Mouse (Mus musculus): ENCODE measurements around the gene Fblim1. TPM values are rescaled to one million over a fixed set of nuclear protein-coding genes. Genes with fewer than 3 reads are reported as not detected.

Fblim1 gene
- total RNA-seq, 4 experiments from 2014 or later: 1.3 to 3.0 (median 2.1) TPM

DNA sequence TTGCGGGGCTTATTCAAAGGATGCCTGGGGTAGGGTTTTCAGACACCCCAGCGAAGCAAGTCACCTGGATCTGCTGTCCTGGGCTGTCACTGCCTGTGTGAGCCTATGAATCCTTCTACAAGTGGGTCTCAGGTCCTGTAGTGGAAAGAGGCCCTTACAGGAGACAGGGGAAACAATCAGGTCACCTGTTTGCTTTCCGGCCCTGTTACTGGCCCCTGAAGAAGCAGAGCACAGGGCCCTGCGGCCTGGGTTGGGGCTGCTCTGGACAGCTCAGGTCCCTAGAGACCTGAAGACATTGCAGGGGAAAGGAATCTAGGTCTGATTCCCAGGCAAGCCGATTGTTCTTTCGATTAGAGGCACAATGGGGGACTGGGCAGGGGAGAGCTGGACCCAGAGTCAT lies 5.5 kb downstream of the Fblim1 start:
- DNase-seq (ENCODE audit: low spot score in 2 of 2): no peak

DNA sequence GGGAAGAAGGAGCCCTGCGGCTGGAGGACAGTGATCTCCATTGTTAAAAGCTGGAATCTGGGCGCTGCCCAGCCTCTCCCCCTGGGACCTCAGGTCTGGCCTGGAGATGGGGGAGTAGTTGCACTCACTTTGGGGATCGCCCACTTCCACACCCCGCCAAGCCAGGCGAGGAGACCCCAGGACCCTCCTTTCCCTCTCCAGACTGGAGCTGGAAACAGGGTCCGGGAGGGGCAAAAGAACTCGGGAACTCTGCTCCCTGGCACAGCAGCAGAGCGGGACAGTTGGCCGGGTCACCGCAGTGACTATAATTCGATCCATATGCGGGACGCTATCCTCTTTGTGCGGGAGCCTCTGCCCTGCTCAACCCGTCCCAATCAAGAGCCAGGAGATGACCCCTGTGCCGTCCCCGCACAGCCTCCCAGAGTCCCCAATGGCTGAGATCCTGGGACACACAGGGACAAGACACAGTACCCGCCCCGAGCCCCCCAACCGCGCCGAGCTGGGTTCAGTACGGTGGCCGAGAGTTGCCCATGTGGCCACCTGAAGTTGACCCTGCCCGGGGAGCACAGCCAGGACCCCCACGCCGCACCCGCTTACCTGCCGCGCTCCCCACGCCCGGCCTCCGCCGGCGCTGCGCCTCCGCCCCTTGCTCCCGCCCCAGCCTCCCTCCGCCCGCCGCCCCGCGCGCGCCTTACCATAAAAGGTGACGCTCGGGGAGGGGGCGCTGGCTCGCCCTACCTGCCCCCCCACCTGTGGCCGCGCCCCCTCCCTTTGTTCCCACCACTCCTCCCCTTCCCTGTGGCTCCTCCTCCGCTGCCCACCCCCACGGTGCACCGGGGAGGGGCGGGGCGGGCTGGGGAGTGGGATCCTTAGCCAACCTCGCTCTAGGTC lies 6.4 kb downstream of the Fblim1 start:
- DNase-seq (ENCODE audit: low spot score in 2 of 2): no peak

DNA sequence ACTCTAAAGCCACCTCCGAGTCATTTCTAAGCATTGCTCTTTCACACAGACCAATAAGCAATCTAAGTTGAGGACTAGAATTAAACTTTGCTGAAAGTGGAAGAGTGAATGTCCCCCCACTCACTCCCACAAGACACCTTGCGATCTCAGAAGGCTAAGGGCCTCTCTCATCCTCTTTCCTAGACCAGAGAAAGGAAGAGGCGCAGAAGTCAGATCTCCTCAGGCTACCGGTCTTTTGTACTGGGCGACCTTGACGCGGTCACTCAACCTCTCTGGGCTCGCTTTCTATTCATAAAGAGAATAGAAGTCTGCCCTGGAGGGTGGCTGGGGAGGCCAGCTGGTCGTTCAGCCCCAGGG lies 7.0 kb downstream of the Fblim1 start:
- DNase-seq (ENCODE audit: low spot score in 2 of 2): no peak

DNA sequence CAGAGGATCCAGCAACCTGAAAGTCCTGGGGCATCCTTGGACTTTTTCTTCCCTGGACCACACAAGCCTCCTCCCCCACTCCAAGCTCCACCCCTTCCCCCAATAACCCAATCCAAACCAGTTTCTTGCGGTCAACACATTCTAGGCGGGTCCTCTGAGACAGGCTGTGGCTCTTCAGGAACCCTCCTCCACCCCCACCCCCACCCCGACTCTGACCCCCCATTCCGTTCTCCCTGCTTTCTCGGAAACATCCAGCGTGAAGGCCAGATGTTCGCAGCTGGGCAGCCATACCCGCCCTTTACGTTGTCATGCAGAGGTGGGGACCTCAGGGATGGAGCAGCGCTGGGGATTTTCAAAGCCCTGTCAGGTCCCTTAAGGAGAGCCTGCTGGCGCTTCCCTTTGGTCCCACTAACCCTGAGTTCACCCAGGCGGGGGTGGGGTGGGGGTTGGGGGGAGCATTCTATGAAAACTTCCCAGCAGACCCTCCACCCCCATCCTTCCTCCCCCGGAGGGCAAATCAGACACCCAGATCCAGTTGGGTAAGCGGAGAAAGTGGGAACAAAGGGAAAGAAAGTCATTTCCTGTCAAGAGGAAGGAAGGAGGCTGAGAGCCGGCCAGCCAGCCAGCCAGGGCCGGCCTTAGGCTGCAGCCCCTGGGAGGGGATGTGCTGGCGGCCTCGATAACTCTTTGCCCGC lies 7.5 kb downstream of the Fblim1 start:
- no peak for DNase-seq (ENCODE audit: low spot score in 2 of 2)

DNA sequence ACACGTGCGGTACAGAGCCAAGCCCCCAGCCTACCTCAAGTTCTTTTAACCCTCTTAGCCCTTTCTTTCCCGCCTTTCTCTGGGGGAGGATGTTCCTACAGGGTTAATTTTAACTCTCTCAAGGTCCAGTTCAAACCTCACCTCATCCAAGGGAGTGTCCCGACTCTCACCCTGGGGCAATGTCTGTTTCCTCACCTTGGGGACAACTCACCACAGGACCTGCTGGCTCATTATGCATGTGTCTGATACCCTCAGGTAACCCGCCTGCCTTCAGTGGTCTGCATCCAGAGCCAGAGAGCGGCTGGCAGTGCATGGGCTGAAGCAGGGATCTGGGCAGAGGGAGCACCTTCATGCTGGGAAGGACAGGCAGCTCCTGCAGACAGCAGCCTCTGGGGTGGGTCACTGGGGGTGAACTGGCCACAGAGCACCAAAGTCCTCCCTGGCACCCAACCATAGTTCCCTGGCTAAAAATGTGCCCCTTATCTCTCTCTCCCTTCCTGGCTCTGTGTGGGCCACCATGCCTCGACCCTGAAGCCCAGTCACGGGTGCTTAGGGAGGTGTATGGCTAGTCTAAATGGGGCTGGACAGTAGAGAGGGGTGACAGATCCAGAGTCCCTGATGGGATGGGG lies 9.1 kb downstream of the Fblim1 start:
- DNase-seq (ENCODE audit: low spot score in 2 of 2): no peak

DNA sequence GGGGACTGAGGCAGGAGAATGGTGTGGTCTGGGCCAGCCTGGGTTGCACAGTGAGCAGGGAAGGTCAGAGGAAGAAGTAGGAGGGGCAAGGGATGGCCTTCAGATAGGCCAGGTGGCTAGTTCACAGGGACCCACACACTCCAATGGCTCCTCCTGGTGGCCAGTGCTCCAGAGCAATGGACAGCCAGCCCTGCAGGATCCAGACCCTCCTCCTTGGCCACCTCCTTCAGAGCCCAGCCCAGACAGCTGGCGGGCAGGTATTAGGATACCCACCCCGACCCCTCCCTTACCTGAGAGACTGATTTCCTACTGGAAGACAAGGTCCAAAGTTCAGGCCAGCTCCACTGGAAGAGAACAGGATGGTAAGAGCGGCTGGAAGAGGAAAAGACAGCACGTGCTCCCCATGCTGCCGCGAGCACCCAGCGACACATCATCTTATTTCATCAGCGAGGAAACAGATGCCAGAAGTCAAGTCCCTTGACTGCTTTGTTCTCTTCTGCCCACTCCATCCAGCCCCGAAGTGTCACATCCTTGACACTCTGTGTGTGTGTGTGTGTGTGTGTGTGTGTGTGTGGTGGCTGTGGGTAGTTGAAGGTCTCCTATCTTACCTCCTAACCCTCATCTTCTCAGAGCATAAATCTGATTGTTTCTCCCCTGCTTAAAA lies 10.2 kb downstream of the Fblim1 start:
- DNase-seq (ENCODE audit: low spot score in 2 of 2): no peak

DNA sequence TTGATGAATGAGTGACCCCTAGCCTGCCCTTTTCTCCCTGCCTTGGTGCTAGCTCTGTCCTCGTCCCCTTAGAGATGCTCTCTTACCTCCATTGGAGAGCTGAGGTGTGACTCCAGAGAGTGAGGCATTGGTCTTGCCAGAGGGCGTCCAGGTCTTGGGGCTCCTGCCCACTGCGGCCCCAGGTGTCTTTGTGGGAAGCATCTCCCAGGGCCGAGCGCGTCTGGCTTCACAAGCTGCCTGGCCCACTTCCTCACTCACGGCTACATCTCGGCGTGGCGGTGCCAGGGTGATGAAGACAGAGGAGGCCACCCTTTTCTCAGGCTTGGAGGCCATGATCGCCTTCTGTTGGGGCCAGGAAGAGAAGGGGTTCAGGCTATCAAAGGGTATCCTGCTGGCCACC lies 10.8 kb downstream of the Fblim1 start:
- DNase-seq (ENCODE audit: low spot score in 2 of 2): no peak

DNA sequence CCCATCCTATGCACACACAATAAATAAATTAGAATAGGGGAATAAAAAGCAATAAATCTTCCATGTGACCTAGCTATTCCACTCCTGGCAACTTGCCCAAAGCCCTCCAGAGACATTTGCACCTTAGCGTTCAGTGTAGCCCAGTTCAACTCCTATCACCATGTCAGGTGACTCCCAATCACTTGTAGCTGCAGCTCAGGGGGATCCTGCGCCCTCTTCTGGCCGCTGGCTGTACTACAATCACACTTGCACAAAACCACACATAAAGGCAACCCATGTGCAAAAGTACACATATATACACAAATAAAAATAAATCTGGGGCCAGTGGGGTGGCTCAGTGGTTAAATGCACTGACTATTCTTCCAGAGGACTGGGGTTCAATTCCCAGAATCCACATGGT lies 14.3 kb downstream of the Fblim1 start:
- DNase-seq (ENCODE audit: low spot score in 2 of 2): no peak

DNA sequence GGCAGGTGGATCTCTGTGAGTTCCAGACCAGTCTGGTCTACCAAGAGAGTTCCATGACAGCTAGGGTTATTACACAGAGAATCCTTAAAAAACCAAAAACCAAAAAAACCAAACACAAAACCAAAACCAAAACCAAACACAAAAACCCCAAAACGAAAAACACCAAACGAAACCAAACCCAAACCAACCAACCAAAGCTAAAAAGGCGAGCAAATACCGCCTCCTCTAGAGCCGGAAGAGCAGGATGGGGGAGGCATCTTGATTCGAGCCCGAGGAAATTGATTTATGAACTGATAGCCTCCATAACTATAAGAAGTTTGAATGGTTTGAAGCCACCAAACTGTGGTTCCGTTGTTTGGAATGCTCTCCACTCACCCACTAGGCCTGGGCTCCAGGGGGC lies 22.0 kb downstream of the Fblim1 start:
- no peak for DNase-seq (ENCODE audit: low spot score in 2 of 2)

DNA sequence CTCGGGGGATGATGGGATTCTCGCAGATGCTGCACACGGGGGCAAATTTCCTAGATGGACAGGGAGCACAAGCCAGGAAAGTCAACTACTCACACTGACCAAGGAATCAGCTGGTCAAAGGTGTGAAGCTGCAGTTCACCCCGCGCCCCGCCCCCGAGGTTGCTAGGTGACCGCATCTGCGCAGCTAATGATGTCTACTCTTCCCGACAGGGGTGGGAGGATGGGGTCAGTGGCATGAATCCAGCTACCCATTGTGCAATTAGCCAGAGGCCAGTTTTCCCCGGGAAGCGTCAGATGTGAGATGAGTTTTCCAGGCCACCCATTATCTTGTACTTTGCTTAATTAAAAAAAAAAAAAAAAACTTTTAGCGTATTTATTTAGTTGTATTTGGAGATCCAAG lies 24.8 kb downstream of the Fblim1 start:
- no peak for DNase-seq (ENCODE audit: low spot score in 2 of 2)

DNA sequence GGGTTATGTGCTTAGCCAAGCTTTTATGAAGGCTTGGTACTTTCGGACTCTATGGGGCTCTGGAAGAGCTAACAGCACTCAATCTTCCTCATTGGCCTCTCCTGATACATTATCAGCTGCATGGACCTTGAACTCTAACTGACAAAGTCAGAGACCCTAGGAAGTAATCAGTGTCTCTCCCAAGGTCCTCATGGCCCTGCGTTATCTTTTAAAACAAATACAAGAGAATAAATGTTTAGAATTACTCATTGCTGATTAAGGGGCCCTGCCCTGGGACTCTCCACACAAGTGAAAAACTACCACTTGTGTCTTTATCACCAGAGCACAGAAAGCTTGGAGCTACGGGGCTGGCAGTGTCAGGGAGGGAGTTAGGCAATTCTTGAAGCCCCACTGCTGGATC lies 27.1 kb downstream of the Fblim1 start:
- no peak for DNase-seq (ENCODE audit: low spot score in 2 of 2)

DNA sequence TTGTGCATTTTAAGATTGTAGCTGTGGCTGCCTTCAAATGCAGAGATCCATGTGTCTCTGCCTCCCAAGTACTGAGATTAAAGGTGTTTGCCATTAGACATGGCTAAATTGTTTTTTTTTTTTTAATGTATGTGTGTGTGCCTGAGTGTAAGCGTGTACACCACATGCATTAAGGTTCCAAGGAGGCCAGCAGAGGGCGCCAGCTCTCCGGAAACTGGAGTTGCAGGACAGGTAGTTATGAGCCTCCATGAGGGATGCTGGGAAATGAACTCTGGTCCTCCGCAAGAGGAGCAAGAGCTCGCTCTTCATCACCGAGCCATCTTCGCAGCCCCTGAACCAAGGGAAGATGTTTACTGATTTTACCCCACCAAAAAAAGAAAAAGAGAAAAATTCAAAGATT lies 29.0 kb downstream of the Fblim1 start:
- DNase-seq (ENCODE audit: low spot score in 2 of 2): no peak

DNA sequence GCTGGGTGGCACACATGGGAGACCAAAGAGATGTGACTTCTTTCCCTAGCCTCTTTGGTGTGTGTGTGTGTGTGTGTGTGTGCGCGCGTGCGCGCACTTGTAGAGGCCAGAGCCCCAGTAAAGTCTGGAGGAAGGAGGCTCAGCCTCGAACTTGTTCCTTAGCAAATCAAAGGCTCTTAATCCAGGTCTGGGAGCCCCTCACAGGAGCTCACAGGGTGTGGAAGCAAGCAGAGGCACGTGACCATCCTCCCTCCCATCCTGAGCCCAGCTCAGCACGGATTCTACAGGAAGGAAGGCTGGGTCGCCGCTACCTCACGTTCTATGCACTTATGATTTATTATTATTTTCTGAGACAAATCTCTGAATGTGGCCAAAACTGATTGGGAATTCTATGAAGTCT lies 29.5 kb downstream of the Fblim1 start:
- no peak for DNase-seq (ENCODE audit: low spot score in 2 of 2)

DNA sequence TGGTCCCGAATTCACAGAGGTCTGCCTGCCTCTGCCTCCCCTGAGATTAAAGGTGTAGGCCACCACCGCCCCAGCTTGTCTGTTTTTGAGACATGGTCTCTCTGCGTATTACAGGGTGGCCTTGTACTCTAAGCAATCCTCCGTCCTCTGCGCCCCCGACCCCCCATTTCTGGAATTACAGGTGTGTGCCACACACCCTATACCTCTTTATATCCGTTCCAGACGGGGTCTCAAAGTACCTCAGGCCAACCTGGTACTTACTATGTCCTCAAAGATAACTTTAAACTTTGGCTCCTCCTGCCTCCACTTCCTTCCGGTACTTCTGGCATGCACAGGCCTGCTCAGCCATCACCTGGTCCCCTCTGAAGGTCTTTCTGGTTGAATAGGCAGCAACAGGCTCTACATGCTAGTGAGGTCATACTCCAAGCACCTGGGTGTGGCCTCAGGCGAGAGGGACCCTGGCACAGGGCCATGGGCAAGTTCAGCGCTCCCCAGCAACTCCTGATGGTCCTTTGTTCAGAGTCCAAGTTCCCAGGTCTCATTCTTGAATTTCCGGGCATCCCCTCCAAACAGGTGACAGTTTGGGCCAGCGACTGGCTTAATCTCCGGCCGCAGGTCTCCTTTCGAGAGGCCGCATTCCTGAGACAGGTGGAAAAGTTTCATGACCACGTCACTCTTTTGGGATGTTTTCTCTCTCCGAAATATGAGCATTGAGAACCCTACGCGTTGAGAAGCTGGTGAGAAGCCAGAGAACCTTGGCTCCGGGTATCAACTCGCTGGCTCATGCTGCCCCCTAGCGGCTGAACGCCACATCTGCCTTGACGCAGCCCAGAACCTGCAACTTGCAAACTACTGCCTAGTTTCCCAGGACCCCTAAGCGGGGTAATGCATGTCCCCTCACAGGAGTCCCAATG lies 30.9 kb downstream of the Fblim1 start:
- DNase-seq (ENCODE audit: low spot score in 2 of 2): peak; percentile 29 to 56

DNA sequence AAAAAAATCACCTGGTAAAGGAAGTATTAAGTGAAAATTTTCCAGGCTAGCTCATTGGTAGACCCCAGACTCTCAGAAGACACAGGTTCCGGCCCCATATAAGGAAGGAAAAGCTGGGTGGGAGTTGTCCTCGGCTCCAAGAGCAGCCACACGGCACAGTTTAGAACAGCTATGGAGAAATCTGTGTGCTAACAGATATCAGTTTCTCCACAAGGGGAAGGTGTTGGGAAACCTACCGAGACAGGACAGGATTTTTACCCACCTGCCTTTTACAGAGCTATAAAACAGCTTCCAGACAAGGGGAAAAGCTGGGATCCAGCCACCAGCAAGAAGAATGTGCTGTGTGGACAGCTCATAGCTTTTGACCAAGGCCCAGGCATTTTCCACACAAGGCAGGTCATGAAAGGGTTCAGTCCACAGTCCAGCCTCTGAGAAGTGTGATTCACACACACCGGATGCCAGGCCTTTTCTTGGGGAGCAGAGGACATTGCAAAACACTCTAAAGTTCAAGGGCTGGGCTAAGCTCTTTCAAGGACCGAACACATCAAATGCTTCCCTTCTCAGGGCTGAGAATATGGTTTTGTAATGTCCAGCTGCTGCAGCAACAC lies 32.4 kb downstream of the Fblim1 start:
- no peak for DNase-seq (ENCODE audit: low spot score in 2 of 2)

DNA sequence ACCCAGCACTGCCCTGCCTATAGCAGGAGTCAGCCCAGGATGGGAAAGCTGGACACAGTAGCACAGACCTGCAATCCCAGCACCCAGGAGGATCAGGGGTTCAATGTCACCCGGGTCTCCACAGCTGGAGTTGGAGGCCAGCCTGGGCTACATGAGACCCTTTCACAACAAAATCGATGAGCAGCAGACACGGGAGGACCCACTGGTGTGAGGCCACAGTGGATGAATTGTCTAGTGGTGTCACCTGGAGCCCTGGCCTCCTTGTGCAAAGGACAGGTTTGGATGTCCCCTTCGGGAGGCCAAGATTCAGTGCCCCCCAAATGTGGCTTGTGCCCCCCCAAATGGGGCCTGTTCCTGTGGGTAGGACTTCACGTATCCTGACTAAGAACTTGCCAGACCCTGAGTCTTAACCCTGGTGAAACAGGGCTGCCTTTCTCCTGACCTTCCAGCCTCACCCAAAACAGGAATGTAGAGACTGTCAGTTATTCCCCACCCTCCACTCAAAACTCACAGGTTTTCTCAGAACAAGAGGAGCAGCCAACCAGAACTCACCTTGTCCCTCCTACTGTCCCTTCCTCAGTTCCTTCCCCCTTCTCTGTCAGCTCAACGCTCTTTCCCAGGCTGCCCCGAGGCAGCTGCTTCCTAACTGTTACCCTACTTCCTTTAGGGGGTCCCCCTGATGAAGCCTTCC lies 33.1 kb downstream of the Fblim1 start:
- no peak for DNase-seq (ENCODE audit: low spot score in 2 of 2)

DNA sequence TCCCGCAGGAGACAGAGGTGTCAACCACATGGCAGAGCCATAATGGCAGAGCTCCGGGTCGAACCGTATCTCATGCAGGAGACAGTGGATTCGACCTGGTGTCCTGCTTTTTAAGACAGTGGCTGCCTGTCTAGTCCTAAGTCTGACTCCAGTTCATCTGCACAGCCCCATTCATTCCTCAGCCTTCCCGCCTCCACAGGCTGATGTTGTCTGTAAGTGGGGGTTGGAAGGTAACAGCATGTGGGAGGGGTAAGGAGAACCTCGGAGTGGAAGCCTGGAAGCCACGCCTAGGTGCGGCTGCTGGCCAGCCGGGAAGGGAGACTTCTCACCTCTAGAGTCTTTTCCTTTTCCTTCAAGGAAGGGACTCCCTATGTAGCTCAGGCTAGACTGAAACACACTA lies 34.0 kb downstream of the Fblim1 start:
- no peak for DNase-seq (ENCODE audit: low spot score in 2 of 2)

DNA sequence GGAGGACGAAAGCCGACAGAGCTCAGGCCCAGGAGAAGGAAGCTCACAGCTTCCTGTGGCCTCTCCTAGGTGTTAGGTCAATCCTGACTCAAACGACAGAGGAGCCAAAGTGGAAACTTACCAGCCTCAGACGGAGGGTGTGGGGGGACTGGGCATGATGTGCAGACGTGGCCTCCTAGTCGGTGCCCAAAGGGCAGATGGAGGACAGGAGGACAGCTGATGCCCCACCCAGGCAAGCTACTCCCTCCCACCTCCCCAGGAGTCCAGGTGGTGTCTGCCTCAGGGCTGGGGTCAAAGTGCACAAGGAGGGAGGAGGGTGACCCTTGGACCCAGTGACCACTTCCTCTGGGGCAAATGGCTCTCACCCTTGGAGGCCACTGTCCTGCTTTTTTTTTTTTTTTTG lies 34.6 kb downstream of the Fblim1 start:
- no peak for DNase-seq (ENCODE audit: low spot score in 2 of 2)

DNA sequence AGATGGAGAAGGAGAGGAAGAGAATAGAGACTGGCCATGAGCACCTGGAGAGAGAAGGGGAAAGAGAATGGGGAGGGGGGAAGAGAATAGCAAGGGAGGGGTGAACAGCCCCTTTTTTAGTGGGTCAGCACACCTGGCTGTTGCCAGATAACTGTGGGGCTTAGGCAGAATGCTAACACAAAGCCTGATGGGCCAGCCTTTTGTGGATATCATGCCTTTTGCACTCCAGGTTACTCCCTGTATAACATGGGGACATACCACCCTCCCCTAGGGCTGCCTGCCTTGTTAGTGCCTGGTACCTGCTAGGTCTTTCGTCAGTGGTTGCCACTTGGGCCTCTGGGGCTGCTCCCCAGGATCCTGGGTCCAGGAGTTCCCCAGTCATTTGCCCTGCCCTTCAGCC lies 35.1 kb downstream of the Fblim1 start:
- DNase-seq (ENCODE audit: low spot score in 2 of 2): no peak

DNA sequence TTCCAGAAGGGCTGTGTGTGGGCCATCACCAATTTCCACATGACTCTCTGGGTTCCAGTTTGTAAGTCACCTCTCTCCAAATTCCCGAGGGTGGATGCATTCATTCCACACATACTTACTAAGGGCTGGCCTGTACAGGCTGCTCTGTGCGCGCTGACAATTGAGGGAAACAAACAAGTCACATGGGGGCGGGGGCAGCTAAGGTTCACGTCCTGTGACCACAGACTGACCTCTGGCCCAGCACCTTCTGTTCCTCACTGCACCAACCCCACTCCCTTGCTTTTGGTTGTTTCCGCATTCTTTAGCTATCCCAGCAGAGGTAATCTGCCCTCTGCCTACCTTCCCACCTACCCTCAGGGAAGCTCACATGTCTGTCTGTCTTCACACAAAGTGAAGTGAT lies 35.9 kb downstream of the Fblim1 start:
- DNase-seq (ENCODE audit: low spot score in 2 of 2): no peak
